Mouse (Mus musculus) intestine, postnatal 0 days (tissue): ENCODE data around the gene Gnpat. TPM values are rescaled to one million over a fixed set of nuclear protein-coding genes. Genes with fewer than 3 reads are reported as not detected.

Experiments used
- ATAC-seq: fragments of 200-750 bp; cut with Nextera tagmentation; 2 replicates; pipeline ENCODE4 v1.8.0; 2017; ENCODE audit warnings: mild to moderate bottlenecking, moderate TSS enrichment, moderate library complexity
- H3K27ac ChIP-seq: fragments of 300-500 bp; sonication (generic); 2 replicates; pipeline ENCODE4 v1.5.1; 2014; ENCODE audit warnings: mild to moderate bottlenecking, low read depth, low read length, moderate library complexity
- H3K27me3 ChIP-seq: fragments of 300-500 bp; sonication (generic); replicated peaks from 2 replicates; pipeline ENCODE4 v1.6.1; 2014; ENCODE audit warnings: low read length, mixed read lengths; ENCODE audit not compliant: control insufficient read depth, insufficient read depth
- H3K36me3 ChIP-seq: fragments of 300-500 bp; sonication (generic); 2 replicates; pipeline ENCODE4 v1.6.1; 2014; ENCODE audit warnings: mild to moderate bottlenecking, moderate library complexity; ENCODE audit not compliant: control insufficient read depth, insufficient read depth
- H3K4me1 ChIP-seq: fragments of 300-500 bp; sonication (generic); replicated peaks from 2 replicates; pipeline ENCODE4 v1.6.1; 2014; ENCODE audit warnings: antibody characterized with exemption, low read length, mixed read lengths; ENCODE audit not compliant: control insufficient read depth, insufficient read depth
- H3K4me2 ChIP-seq: fragments of 300-500 bp; sonication (generic); replicated peaks from 2 replicates; pipeline ENCODE4 v1.6.1; 2014; ENCODE audit warnings: low read depth, mild to moderate bottlenecking, moderate library complexity
- H3K4me3 ChIP-seq: fragments of 300-500 bp; sonication (generic); 2 replicates; pipeline ENCODE4 v1.5.1; 2014; ENCODE audit warnings: low read depth, low read length
- H3K9ac ChIP-seq: fragments of 300-500 bp; sonication (generic); 2 replicates; pipeline ENCODE4 v1.6.1; 2014; ENCODE audit warnings: mild to moderate bottlenecking, low read depth, low read length
- H3K9me3 ChIP-seq: fragments of 300-500 bp; sonication (generic); 2 replicates; pipeline ENCODE4 v1.6.1; 2016; ENCODE audit warnings: mixed run types; ENCODE audit not compliant: control insufficient read depth
- CTCF ChIP-seq: sonication (generic); IDR thresholded peaks from 2 replicates; pipeline ENCODE4 v1.5.1; 2016; ENCODE audit warnings: low read depth, mild to moderate bottlenecking, control low read depth, antibody characterized with exemption, moderate library complexity
- WGBS: fragments of 180-500 bp; shearing (Covaris S2); extraction: QIAGEN DNeasy Blood & Tissue Kit; methylation state at CpG from one replicate; pipeline ENCODE4 v1.1.7; 2014; 5-methylcytosine and 5-hydroxymethylcytosine counted together
- polyA plus RNA-seq: library from polyadenylated mRNA; unstranded; fragments of >200 nt; fragmentation: Nextera tagmentation; extraction: Ambion mirVana; gene quantifications from 2 replicates; pipeline ENCODE4 v1.2.1, GENCODE M21; 2015

Gene Gnpat
- 31.0 and 31.9 TPM in 2 replicates for polyA plus RNA-seq

DNA sequence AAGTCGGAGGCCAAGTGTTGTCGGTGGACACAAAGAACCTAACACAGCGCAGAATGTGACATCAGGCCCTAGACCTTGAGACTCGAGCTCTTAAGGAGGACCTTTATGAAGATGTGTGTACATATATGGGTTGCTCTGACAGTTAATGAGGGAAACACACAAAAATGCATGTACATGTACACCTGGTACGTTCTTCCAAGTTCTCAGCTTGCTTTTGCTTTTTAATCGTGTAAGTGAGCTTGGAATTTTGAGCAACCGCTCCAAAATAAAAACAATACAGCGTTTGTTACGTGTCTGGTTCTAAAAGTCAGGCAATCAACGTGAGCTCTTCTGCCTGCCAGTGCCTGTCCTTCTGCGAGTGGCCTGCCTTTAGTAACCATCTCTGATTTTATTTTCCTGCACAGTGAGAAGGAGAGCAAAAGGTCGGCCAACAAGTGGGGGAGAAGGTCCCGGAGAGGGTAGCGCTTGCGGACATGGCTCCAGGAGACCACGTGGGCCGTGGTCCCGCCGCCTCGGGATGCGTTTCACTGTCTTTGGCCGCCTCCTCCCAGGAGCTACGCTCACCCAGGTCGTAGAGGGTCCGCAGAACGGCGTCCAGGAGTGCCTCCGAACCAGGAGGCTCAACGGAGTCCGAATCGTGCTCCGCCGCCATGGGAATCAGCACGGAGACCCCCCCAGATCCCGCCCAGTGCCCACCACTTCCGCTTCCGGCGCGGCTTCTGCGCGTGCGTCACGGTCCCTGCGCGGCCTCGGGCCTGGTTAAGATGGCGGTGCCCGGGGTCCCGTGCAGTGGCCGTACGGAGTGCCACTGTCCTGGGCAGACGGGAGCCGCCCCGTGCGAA lies at the start of gene Gnpat, which contains the start of gene 2810004N23Rik:
Gene Gnpat (plus strand): TSS at position 713 of the 842 bp plus-strand sequence.
Gene 2810004N23Rik (minus strand): TSS at position 800 of the 842 bp plus-strand sequence.
- WGBS: under 1% methylated on average over 55 of the region's 55 CpGs
- Histone ChIP-seq H3K27me3 (no peaks in the 10 kb centered on the region), H3K4me2 (peak within 1 kb of the TSS; percentile 79), H3K36me3 (peaks cover 17% of the 10 kb centered on the region; the same call in 1 of the 2 replicates), H3K4me3 (peak within 1 kb of the TSS; percentile 91), H3K4me1 (no peaks in the 10 kb centered on the region), H3K27ac (peak within 1 kb of the TSS; percentile 87), H3K9ac (peak within 1 kb of the TSS; percentile 92), H3K9me3 (no peaks in the 10 kb centered on the region)
- peak; percentile 94 for ATAC-seq
- no peak for TF ChIP-seq CTCF

- Histone ChIP-seq H3K9ac (no peak overlapping the region), H3K27ac (no peak overlapping the region), H3K36me3 (no peaks in the 10 kb centered on the region), H3K4me3 (no peak overlapping the region), H3K4me1 (no peaks in the 10 kb centered on the region), H3K9me3 (no peaks in the 10 kb centered on the region), H3K27me3 (no peaks in the 10 kb centered on the region), H3K4me2 (no peak overlapping the region)
- 87% methylated on average over 4 of the region's 4 CpGs for WGBS
- ATAC-seq: no peak
- no peak for TF ChIP-seq CTCF
Measured at GRCm38 (mm10) chr8:124813326-124813725, 49.5 kb upstream of the Gnpat start.

DNA sequence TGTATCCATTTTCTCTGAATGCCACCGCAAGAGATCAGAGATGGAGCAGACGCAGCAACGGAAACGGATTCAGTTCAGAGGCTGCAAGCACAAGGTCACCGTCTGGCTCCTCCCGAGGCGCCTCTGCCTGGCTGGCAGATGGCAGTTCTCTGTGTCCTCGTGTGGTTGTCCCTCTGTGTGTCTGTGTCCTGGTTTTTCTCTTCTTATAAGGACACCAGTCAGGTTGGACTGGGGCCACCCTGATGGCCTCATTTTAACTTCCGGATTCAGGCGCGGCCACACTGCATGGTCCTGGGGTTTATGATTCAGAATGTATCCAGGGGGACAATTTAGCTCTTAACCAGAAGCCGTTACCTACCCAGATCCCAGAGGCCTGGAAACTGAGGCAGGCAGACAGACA lies 47.0 kb upstream of the Gnpat start:
- no peak overlapping the region for H3K9ac ChIP-seq
- 85% methylated on average over 12 of the region's 12 CpGs for WGBS
- H3K9me3 ChIP-seq: no peaks in the 10 kb centered on the region
- no peak overlapping the region for H3K4me3 ChIP-seq
- no peak overlapping the region for H3K4me2 ChIP-seq
- H3K4me1 ChIP-seq: no peaks in the 10 kb centered on the region
- ATAC-seq: no peak
- no peak for TF ChIP-seq CTCF
- no peaks in the 10 kb centered on the region for H3K27me3 ChIP-seq
- no peaks in the 10 kb centered on the region for H3K36me3 ChIP-seq
- no peak overlapping the region for H3K27ac ChIP-seq

DNA sequence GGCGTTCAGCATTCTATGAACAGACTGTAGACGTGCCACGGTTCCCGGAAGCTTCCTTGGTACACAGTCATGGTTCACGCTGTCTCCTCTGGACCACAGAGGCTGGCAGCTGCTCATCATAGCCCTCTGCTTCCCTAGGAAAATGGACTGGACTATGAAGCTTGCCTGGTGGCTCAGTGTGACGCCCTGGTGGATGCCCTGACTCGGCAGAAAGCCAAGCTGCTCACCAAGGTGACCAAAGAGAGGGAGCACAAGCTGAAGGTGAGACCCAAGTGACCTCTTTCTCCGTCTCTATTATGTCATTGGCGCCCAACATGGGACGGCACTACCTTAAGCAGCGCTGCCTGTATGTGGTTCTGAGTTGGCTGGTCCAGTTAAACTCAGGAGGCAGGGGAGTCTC lies 46.0 kb upstream of the Gnpat start:
- no peak overlapping the region for H3K9ac ChIP-seq
- no peaks in the 10 kb centered on the region for H3K4me1 ChIP-seq
- no peaks in the 10 kb centered on the region for H3K27me3 ChIP-seq
- ATAC-seq: no peak
- no peaks in the 10 kb centered on the region for H3K9me3 ChIP-seq
- no peaks in the 10 kb centered on the region for H3K36me3 ChIP-seq
- 93% methylated on average over 11 of the region's 11 CpGs for WGBS
- TF ChIP-seq CTCF: no peak
- no peak overlapping the region for H3K4me2 ChIP-seq
- H3K27ac ChIP-seq: no peak overlapping the region
- H3K4me3 ChIP-seq: no peak overlapping the region

- H3K27ac ChIP-seq: no peak overlapping the region
- no peaks in the 10 kb centered on the region for H3K36me3 ChIP-seq
- H3K4me2 ChIP-seq: no peak overlapping the region
- TF ChIP-seq CTCF: no peak
- H3K4me1 ChIP-seq: no peaks in the 10 kb centered on the region
- H3K9me3 ChIP-seq: no peaks in the 10 kb centered on the region
- H3K9ac ChIP-seq: no peak overlapping the region
- H3K27me3 ChIP-seq: no peaks in the 10 kb centered on the region
- WGBS: 91% methylated on average over 3 of the region's 3 CpGs
- no peak for ATAC-seq
- no peak overlapping the region for H3K4me3 ChIP-seq
Measured at GRCm38 (mm10) chr8:124817361-124817760, 45.5 kb upstream of the Gnpat start.

DNA sequence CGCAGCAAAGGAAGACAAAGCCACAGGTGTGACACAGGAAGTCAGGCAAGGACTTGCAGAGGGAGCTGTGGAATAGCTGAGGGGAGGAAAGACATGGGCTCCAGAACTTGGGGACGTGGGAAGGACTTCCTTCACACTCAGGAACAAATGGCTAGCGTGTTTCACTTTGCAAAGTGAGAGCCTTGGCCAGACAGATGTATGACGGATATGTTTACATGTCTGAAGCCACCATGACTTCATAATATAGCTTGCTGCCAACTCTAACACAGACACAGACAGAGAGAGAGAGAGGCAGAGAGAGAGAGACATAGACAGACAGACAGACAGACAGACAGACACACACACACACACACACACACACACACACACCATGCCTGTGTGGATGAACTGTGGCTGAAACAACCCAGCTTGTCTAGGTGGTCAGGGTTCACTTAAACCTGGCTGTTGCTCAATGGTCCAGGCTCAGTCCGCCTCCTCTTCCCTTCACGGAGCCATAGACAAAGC lies 43.2 kb upstream of the Gnpat start:
- no peak for TF ChIP-seq CTCF
- no peak overlapping the region for H3K9ac ChIP-seq
- ATAC-seq: no peak

More for the DNA sequence above, 43.2 kb upstream of the Gnpat start:
- 52% methylated on average over 6 of the region's 6 CpGs for WGBS
- H3K27ac ChIP-seq: no peak overlapping the region
- H3K9me3 ChIP-seq: no peaks in the 10 kb centered on the region
- no peaks in the 10 kb centered on the region for H3K36me3 ChIP-seq
- no peaks in the 10 kb centered on the region for H3K27me3 ChIP-seq
- H3K4me2 ChIP-seq: no peak overlapping the region
- no peak overlapping the region for H3K4me3 ChIP-seq
- no peaks in the 10 kb centered on the region for H3K4me1 ChIP-seq
